Mouse (Mus musculus) spleen, adult 18-20 months (tissue): ENCODE results near the gene Srrm4.

Experiments
- DNase-seq, 2 experiments: peaks; one replicate each; pipeline ENCODE4 v3.0.0; 2022; ENCODE audit warnings: mixed read lengths in 2 of 2

Gene Srrm4

DNA sequence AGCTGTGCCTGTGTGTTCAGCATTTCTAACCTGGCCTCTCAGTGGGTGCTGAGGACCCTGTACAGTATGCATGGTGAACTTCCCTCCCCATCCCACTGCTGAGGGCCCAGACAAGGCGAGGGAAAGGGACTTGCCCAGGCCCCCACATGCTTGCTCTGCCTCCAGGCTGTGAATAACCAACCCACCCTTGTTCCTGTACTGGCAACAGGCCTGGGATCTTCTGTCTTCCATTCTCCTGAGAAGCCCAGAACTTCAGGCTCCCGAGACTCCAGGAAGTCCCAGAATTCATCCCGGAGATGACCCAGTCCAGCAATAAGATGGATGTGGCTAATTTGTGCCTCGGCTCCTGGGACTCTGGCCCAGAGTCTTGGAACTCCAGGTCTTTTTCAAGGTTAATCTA, 105.5 kb downstream of the Srrm4 start:
- DNase-seq, result no peak

GRCm38 (mm10) chr5:116485069-116485468, 106.5 kb downstream of the Srrm4 start:
- no peak for DNase-seq

- DNase-seq, result no peak
These were observed 107.4 kb downstream of the Srrm4 start for GRCm38 (mm10) chr5:116484236-116484635.

GRCm38 (mm10) chr5:116478607-116479371, 112.8 kb downstream of the Srrm4 start:
- no peak for DNase-seq

GRCm38 (mm10) chr5:116476006-116476405, 115.6 kb downstream of the Srrm4 start:
- DNase-seq, result peak in 1 of 2 experiments; percentile 15

GRCm38 (mm10) chr5:116461354-116462042, 130.1 kb downstream of the Srrm4 start:
- DNase-seq, result no peak

DNA sequence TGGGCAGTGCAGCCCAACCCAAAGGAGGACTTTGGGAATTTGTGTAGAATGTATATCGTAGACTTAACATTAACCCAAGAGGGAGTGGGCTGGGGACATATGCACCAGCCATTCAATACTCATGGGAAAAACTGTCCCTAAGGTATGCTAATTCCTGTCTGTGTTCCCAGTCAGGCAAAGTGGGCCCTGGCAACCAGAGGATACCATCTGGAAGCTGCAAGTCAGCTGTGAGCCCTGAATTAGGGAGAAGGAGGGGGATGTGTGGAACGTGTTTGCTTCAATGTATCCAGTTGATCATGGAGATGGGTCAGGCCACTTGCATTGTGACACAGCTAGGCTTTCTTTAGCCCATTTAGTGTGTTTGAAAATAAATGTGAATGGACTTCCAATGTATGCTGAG, 131.6 kb downstream of the Srrm4 start:
- no peak for DNase-seq

DNA sequence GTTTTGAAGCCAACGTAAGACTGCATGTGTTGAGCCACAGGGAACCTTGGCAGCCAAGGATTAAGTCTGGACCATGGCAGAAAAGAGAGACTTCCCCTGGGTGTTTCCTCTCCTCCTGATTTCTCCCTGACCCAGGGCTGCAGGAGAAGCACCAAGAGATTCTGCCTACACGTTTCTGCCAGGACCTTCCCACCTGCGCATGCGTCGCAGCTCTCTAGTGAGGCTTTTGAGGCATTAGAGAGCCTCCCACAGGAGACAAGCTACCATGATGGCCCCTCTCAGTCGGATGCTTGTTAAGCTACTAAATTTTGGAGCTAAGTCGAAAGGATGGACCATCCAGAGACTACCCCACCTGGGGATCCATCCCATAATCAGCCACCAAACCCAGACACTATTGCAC, 133.8 kb downstream of the Srrm4 start:
- DNase-seq, result no peak

DNA sequence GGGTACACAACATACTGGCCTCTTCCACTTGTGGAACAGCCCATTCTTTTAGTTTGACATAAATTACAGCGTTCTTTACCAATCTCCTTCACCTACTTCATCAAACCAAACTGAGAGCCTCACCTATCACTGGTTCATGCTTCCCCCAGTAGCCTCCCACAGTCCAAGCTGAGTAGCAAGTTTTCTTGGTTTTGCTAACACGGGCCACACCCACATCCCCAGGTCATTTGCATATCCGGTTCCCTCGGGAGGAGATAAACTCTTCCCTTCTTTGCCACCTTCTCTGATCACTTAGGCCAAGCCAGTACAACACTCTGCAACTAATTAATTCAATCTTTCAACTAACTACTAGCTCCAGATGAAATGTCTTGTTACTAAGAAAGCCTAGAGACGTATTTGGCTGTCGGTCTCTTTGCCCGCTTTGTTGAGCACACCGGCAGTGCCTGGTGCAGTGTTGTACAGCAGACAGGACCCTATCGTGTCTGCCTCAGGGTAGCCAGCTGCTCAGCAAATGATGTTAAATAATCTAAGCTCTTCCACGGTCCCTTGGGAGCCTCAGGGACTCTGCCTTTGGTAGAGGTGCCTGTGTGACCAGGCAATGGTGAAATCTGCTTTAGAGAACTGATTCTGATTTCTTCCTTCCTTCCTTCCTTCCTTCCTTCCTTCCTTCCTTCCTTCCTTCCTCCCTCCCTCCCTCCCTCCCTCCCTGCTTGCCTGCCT, 134.7 kb downstream of the Srrm4 start:
- DNase-seq, result no peak

GRCm38 (mm10) chr5:116453401-116453851, 138.2 kb downstream of the Srrm4 start:
- DNase-seq, result no peak

GRCm38 (mm10) chr5:116450901-116451300, 140.7 kb downstream of the Srrm4 start:
- no peak for DNase-seq

GRCm38 (mm10) chr5:116449522-116450225, 141.9 kb downstream of the Srrm4 start:
- DNase-seq, result no peak

DNA sequence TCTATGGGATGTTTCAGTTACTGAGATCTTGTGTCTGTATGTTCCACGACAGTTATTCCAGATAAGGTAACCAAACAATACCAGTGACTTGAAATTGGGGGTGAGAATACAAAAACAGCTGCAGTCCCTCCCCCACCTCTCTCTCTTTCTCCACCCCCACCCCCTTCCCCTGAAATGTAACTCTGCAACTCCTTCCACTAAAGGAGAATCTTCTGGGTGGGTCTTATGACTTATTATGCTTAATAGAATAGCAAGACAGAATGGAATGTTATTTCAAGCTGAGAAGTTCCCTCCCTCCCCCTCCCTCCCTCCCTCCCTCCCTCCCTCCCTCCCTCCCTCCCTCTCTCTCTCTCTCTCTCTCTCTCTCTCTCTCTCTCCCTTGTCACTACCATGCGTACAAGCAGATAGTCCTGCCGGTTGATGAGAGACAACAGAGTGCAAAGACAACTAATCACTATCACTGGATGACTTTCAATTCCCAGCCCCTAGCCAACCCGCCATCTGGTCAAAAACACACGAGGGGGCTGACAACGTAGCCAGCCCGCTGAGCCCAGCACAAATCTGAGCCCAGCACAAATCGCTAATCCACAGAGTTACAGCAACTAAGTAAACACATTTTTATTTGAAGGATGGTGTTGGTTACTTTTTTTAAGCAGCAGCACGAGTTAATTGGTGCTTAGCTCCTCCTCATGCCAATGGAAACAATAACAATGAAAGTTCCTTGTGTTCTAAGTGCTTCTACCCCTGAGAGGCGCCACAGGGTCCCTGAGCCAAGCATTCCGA, 143.0 kb downstream of the Srrm4 start:
- no peak for DNase-seq

DNA sequence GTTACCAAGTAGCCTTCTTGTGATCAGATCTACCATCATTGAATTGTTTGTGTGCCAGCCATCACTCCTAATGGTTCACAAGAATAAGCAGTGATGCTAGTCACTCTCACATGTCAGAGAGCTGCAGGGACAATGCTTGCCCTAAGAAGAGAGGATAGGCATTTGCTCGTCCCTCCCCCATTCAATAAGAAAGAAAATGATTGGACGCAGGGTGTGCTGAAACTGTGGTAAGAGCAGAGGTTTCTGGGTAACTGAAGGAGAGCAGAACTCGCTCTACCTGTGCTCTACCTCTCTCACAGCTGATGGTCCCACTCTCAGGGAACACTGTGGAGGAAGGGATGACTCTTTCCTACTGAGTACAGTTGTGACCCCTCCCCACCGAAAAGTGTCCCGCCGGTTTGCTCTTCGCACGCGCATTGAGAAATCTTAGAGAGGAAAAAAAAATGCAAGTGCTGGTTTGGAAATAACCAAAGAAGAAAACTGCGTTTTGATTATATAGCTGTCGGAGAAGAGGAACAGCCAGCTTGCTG, 143.7 kb downstream of the Srrm4 start:
- no peak for DNase-seq

DNA sequence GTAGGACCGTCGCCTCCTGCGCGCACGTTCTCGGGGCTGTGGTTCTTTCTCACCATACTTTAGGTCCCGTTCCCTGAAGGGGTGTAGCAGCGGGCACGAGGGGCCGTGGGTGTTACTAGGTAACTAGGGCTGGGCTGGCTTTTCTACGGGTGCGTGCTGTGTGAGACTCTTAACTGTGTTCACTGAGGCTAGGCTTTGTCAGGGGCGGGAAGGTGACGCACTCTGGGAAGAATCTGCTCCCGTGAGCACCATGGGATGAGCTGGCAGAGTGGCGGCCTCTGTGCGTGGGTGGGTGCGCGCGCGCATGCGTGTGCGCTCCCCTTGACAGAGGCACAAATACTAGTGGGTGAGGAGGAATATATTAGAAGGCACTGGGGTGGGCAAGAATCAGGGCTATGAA, 145.1 kb downstream of the Srrm4 start:
- DNase-seq, result no peak

- DNase-seq, result no peak
These were observed 145.8 kb downstream of the Srrm4 start for GRCm38 (mm10) chr5:116445634-116446367.

DNA sequence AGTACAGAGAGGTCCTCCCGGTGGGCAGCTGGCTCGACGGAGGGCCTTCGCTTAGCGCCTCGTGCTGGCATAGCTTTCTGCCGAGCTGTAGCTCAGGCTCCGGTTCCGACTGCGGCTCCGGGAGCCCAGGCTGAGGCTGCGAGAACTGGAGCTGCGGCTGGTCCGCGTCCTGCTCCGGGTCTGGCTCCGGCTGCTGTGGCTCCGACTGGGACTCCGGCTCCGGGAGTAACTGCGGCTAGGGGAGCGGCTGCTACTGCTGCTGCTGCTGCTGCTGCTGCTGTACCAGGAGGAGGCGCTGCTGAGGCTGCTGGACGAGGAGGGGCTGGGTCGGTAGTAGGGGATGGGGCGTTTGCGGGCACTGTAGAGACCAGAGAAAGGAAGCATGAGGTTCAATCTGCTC, 147.1 kb downstream of the Srrm4 start:
- no peak for DNase-seq

- DNase-seq, result no peak
These were observed 148.1 kb downstream of the Srrm4 start for GRCm38 (mm10) chr5:116443459-116443940.

GRCm38 (mm10) chr5:116442697-116443458, 148.7 kb downstream of the Srrm4 start:
- DNase-seq, result no peak

GRCm38 (mm10) chr5:116440251-116440650, 151.4 kb downstream of the Srrm4 start:
- no peak for DNase-seq
